Mouse (Mus musculus) kidney, adult 2 months (tissue): ENCODE data around the gene Ppm1h.

Experiments used
- CTCF ChIP-seq: fragments of 200-500 bp; conservative IDR thresholded peaks from 2 replicates; pipeline ENCODE4 v1.5.1; 2011; ENCODE audit warnings: low read depth, mild to moderate bottlenecking, control low read depth, low read length, moderate library complexity, mixed read lengths; ENCODE audit not compliant: insufficient read depth, insufficient read length
- POLR2A ChIP-seq: fragments of 200-500 bp; IDR thresholded peaks from one replicate; pipeline ENCODE4 v1.6.1; 2011; ENCODE audit warnings: low read depth, low read length, control low read depth

DNA sequence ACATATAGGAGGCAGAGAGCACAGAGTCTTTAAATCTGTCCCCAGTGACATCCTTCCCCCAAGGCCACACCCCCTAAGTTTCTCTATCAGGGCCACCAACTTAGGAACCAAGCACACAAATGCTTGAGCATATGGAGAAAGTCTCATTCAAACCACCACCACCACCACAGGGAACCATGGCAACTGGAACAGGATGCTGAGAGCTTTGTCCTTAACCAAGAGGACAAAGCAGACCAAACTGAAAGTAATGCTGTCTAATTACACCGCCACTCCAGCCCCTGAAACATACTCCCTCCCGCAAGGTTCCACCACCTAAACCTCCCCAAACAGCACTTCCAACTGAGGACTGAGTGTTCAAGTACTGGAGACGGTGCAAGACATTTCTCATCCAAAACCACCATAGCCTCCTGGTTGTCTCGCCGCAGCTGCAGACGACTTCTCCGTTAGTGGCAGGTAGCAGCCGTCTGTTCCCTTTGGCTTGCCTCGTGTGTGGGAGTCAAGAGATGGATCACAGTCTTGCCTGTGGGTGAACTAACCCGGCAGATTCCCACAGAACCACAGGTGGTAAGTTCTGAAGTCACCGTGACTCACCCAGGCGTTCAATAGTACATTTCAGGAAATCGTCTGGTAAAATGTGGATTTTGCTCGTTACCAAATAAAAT, 39.3 kb downstream of the Ppm1h start:
- TF ChIP-seq POLR2A = no peak
- no peak for TF ChIP-seq CTCF
